Mouse (Mus musculus): ENCODE results near the gene Asphd2.

Asphd2 gene

GRCm38 (mm10) chr5:112389352-112389751, 5.3 kb downstream of the Asphd2 start:
- DNase-seq, result no peak

- DNase-seq, result no peak
Observed at GRCm38 (mm10) chr5:112385973-112386372, 8.7 kb downstream of the Asphd2 start.

- DNase-seq, result no peak
Observed at GRCm38 (mm10) chr5:112384805-112385472, 9.7 kb downstream of the Asphd2 start.

DNA sequence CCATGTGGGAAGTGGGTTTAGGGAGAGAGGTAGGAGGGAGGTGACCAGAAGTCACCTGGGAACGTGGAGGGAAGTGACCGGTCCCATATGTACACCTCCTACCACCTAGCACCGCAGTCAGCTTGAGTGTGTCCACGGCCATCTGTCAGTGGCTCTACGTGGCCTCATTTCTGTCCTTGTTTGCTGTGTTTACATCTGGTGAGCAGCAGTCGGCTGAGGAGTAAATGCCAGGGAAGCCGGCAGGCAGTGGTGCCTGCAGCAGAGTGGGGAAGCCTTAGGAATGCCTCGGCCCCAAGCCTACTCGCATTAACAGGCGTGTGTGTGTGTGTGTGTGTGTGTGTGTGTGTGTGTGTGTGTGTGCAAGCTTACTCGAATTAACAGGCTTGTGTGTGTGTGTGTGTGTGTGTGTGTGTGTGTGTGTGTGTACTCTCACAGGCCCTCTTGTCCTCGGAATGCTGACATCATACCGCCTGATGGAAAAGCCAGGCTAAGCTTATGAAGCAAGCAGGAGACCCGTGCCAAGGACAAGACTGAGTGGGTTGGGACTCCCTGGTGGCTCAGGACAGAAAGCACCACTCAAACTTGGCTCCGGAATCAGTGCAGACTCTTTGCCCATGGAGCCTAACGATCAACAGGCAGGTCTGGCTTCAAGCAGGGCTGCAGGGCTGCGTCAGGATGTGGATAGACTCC, 11.9 kb downstream of the Asphd2 start:
- no peak for DNase-seq

DNA sequence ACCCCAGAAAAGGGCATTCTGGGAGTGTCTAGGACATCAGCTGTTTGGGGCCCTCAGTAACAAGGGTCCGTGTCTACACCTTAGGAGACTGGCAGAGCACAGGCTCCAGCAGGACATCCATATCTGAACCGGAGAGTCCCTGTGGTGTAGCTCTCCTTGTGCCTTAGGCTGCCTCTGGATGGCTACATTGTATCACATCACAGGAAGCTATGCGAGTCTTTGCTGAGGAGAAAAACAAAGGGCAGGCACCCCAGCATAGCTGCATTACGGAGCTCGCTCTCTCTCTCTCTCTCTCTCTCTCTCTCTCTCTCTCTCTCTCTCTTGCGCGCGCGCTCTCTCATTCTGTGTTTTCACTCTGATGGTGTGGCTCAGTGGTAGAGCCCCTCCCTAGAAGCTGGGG, 12.6 kb downstream of the Asphd2 start:
- DNase-seq, result no peak

- DNase-seq, result no peak
Observed at GRCm38 (mm10) chr5:112381154-112381553, 13.5 kb downstream of the Asphd2 start.

GRCm38 (mm10) chr5:112378716-112379115, 15.9 kb downstream of the Asphd2 start:
- peak; percentile 10 for DNase-seq

DNA sequence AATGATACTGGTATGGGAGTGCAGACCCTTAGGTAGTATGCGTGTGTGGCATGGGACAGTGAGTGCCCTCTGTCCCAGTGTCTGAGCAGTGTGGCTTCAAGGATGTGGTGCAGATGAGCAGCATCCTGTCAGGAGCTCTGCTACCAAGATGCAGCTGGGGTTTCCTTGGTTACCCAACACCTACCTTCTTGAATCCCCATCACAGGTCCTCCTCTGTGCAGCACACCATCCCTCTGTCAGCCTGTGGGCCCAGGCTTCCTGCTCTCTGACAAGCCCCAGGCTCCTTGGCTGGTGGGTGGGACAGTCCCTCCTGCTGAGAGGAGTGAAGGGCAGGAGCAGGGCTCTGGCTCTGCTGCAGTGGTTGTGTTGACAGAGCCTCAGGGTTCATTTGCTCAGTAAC, 17.3 kb downstream of the Asphd2 start:
- DNase-seq, result no peak

- DNase-seq, result no peak
Observed at GRCm38 (mm10) chr5:112376111-112376510, 18.6 kb downstream of the Asphd2 start.

- no peak for DNase-seq
Observed at GRCm38 (mm10) chr5:112371933-112372332, 22.7 kb downstream of the Asphd2 start.

- DNase-seq, result no peak
Observed at GRCm38 (mm10) chr5:112370236-112370813, 24.3 kb downstream of the Asphd2 start.

GRCm38 (mm10) chr5:112369326-112369725, 25.3 kb downstream of the Asphd2 start:
- no peak for DNase-seq

DNA sequence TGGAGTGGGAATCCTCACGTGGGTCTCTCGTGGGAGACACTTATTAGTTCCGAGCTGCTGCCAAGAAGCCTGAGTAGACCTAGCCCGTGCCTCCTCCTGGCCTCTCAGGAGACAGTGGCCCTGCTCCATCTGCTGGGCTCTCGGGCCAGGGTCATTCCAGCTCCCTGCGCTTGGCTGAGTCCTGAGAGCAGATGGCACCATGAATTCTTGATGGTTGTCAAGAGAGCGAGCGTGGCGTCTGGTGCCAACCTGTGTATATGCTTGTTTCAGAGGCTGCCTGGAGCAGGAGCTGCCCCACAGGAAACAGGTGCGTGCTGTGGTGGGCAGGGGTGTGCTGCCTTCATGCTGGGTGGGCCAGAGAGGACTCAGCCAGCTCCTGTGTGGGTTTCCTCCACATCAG, 26.0 kb downstream of the Asphd2 start:
- DNase-seq, result no peak

DNA sequence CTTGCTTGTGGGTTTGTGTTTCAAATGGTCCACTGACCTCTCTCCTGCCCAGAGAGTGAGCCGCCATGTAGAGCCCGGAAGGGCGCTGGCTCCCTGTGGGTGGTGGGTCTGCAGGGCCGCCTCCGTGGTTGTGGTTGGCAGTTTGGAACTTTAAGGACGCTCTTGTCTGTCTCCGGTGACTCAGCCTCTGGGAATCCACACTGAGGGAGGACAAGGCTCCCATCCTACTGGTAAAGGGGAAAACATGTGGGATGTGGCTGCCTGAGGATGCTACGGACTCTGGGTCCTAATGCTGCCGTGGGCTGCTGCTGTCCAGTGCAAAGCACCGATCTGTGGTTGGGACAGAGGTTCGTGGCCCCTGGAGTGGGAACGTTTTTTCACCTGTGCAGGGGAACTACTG, 26.7 kb downstream of the Asphd2 start:
- no peak for DNase-seq

DNA sequence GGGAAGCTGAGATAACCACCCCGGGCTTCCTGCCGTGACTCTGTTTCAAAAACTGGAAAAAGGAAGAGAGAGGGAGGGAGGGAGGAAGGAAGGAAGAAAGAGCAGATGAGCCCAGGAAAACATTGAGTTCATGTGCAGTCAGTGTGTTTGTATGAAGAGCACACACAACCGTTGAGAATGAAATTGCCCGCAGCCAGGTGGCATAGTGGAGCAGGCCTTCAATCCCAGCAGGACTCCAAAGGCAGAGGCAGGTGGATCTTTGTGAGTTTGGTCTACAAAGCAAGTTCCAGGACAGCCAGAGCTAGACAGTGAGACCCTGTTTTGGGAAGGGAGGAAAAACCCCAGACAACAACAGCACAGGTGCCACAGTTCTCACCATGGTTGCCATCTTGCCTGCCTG, 27.3 kb downstream of the Asphd2 start:
- no peak for DNase-seq

DNA sequence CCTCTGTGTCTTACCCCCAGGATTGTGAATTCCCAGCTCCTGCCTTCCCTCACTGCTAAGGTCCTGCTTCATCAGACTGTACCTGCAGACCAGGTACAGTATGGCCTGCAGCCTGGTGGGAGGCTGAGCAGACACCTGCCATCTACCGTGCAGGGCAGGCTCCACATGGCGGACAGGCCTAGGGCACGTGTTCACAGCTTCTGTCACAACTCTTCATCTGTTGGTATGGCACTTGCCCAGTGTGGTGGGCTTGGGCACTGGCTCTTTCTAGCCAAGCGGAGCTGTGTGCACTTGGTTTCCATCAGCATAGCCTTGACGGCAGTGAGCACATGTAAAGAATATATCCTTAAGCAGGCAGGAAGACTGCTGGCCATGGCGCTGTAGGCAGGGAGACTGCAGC, 27.8 kb downstream of the Asphd2 start:
- no peak for DNase-seq

GRCm38 (mm10) chr5:112364184-112364797, 30.4 kb downstream of the Asphd2 start:
- DNase-seq, result no peak

- no peak for DNase-seq
Observed at GRCm38 (mm10) chr5:112360077-112360476, 34.6 kb downstream of the Asphd2 start.

DNA sequence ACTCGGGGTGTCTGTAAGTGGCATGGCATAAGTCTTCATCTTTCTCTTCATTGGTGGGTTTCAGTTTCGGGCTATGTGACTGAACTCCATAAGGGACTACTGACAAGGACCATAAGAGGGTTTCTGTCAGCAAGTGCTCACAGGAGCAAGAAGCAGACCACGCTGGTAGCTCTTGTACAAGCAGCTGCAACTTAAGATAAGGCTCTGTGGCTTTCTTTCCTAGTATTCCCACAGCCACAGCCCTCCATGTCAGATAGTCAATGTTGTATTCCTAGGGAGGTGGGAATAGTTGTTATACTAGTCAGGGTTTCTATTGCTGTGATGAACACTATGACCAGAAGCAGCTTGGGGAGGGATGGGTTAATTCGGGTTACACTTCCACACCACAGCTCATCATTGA, 35.1 kb downstream of the Asphd2 start:
- DNase-seq, result no peak

DNA sequence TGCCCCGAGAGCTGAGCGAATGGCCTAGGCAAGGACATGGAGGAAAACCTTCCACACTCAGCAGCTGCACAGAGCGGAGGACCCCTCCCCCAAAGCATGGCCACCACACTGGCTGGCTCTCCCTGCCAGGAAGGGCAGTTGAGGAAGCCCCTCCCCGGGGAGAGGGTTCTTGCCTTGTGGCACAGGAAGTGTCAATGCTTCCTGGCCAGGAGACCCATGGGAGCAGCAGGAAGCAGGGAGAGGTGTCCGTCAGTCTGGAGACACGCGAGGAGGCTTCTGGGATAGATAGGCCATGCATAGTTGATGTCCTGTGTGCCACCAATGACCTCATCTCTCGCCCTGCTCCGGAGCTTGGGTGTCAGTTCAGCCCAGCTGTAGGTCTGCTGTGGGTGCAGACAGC, 38.3 kb downstream of the Asphd2 start:
- peak; percentile 33 for DNase-seq

DNA sequence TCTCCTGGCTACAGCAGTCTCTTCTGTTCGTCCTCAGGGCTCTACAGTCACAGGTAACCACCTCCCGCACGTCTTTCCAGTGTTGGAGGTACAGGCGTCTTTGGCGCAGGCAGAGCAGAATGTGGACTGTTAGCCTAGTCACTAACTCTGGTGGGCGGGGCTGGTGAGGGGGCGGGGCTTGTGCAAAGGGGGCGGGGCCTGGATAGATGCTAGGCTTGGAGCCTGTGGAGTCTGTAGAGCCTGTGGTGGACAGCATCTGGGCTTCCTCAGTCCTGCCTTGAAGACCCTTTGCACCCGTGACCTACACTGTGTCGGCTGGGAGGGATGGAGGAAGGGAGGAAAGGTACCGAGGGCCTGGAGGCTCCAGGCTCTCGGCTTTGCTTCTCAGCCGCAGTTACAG, 38.8 kb downstream of the Asphd2 start, which contains the start of gene Gm6583:
Gene Gm6583 (minus strand): TSS at position 124 of the 400 bp plus-strand sequence.
- DNase-seq, result no peak

DNA sequence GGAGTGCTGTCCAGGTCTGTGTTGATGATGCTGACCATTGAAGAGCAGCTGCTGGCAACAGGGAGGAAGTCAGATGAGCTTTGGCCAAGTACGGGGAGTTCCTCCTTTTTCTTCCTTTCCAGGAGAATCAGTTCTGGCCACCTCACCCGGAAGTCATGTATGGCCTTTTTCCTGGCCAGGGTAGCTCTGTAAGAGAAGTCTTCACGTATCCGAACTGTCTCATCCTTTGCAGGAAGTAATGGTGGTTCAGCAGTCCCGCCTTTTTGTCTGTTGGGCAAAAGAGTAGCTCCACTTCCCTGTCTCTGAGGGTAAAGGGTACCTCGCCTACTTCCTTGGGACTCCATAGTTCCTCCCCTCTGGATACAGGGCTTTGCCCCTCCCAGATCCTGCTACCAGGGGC, 39.2 kb downstream of the Asphd2 start:
- no peak for DNase-seq

- no peak for DNase-seq
Observed at GRCm38 (mm10) chr5:112349169-112349568, 45.5 kb downstream of the Asphd2 start.

All from kidney, postnatal 14 days (tissue).